In genomic region chr3:119949620-119950019, GRCm38 (mm10) we compare ENCODE assay signal across 10 mouse cellular contexts.
DNase-seq lines count a peak whose midpoint lies in the region; ATAC-seq and TF ChIP-seq lines count a peak whose summit lies in the region.
"Had no signal": no experiment of that assay in that cellular context is flagged by ENCODE, and none has a peak within 500 bp of the region (broad histone marks: within the 10 kb centered on the region; RNA-seq: fewer than 3 reads in every experiment).

No protein-coding gene starts in this region.

- no peaks in the 10 kb centered on the region for H3K4me1 ChIP-seq in heart, postnatal 0 days (ENCODE audit: control insufficient read depth, insufficient read depth)
- H3K4me1 ChIP-seq in hindbrain, embryonic 12.5 days, result peaks cover 31% of the 10 kb centered on the region
- peaks cover 36% of the 10 kb centered on the region for H3K4me1 ChIP-seq in midbrain, embryonic 12.5 days

- no peak for TF ChIP-seq CTCF in heart, postnatal 0 days (IDR thresholded peaks at IDR 0.05; ENCODE audit: low read depth)

- H3K4me3 ChIP-seq in heart, postnatal 0 days (ENCODE audit: low read depth, low read length), result peak overlapping the region; percentile 16; the same call in 1 of the 2 replicates
- peak overlapping the region; percentile 0; the same call in 1 of the 2 replicates for H3K4me3 ChIP-seq in hindbrain, embryonic 12.5 days
- peak overlapping the region; percentile 29 for H3K4me3 ChIP-seq in midbrain, embryonic 12.5 days

- 38% methylated on average over 7 of the region's 7 CpGs for WGBS in heart, postnatal 0 days
- WGBS in hindbrain, embryonic 12.5 days, result 14% methylated on average over 7 of the region's 7 CpGs
- WGBS in midbrain, embryonic 12.5 days, result 12% methylated on average over 7 of the region's 7 CpGs

- no peak overlapping the region for H3K9ac ChIP-seq in heart, postnatal 0 days (replicated peaks; ENCODE audit: low read depth, low read length)
- no peak overlapping the region for H3K9ac ChIP-seq in hindbrain, embryonic 12.5 days
- 0 out of 2 replicates have a peak overlapping the region, but pooled peaks have one; percentile 11 for H3K9ac ChIP-seq in midbrain, embryonic 12.5 days (replicated peaks)

- H3K9me3 ChIP-seq in heart, postnatal 0 days (replicated peaks; ENCODE audit: control insufficient read depth, low read length), result no peaks in the 10 kb centered on the region
- no peaks in the 10 kb centered on the region for H3K9me3 ChIP-seq in hindbrain, embryonic 12.5 days (replicated peaks)
- H3K9me3 ChIP-seq in midbrain, embryonic 12.5 days, result no peaks in the 10 kb centered on the region

- H3K27me3 ChIP-seq in heart, postnatal 0 days (ENCODE audit: control insufficient read depth, insufficient read depth, low read length), result no peaks in the 10 kb centered on the region
- no peaks in the 10 kb centered on the region for H3K27me3 ChIP-seq in hindbrain, embryonic 12.5 days
- H3K27me3 ChIP-seq in midbrain, embryonic 12.5 days, result no peaks in the 10 kb centered on the region

- H3K27ac ChIP-seq in heart, postnatal 0 days (ENCODE audit: low read depth), result no peak overlapping the region
- no peak overlapping the region for H3K27ac ChIP-seq in hindbrain, embryonic 12.5 days
- H3K27ac ChIP-seq in midbrain, embryonic 12.5 days (replicated peaks), result no peak overlapping the region; the same call in 1 of the 2 replicates

- no peak for DNase-seq in heart, postnatal 0 days (ENCODE audit: low spot score)
- DNase-seq in heart, adult 9 months (ENCODE audit: low spot score in 2 of 2), result no peak
- DNase-seq in embryo, embryonic 11 days, result peak; percentile 66
- no peak for DNase-seq in frontal cortex, adult 2 months (ENCODE audit: extremely low spot score in 1 of 2, low spot score in 1 of 2)
- no peak for DNase-seq in adrenal gland, postnatal 14 days
- DNase-seq in B cell, adult 2 months, result no peak
- DNase-seq: cerebellum, adult 11-12 months; thymus, adult 18-20 months had no signal

- H3K36me3 ChIP-seq in heart, postnatal 0 days (replicated peaks; ENCODE audit: control insufficient read depth, insufficient read depth, low read length), result no peaks in the 10 kb centered on the region
- H3K36me3 ChIP-seq in hindbrain, embryonic 12.5 days, result no peaks in the 10 kb centered on the region
- H3K36me3 ChIP-seq in midbrain, embryonic 12.5 days, result no peaks in the 10 kb centered on the region

- ATAC-seq in heart, postnatal 0 days (ENCODE audit: insufficient read depth, low read depth), result no peak
- ATAC-seq in hindbrain, embryonic 12.5 days (ENCODE audit: low FRiP score), result peak; percentile 60
- ATAC-seq in midbrain, embryonic 12.5 days (ENCODE audit: low FRiP score, low read depth), result peak; percentile 72

- peak overlapping the region; percentile 44 for H3K4me2 ChIP-seq in heart, postnatal 0 days (ENCODE audit: low read depth, low read length)
- H3K4me2 ChIP-seq in hindbrain, embryonic 12.5 days (replicated peaks), result peak overlapping the region; percentile 39
- H3K4me2 ChIP-seq in midbrain, embryonic 12.5 days (replicated peaks), result peak overlapping the region; percentile 49

- TF ChIP-seq EP300 in heart, postnatal 0 days (IDR thresholded peaks at IDR 0.05; ENCODE audit: low read depth), result no peak
